Mouse (Mus musculus): ENCODE results near the gene Def6.

- no peak for TF ChIP-seq POLR2A (IDR thresholded peaks at IDR 0.05; ENCODE audit: borderline replicate concordance, control insufficient read depth, low read depth, low read length)
- TF ChIP-seq CTCF (IDR thresholded peaks at IDR 0.05; ENCODE audit: control insufficient read depth, insufficient read depth, low read length), result no peak
Measured at GRCm38 (mm10) chr17:28197646-28198045, 9.9 kb upstream of the Def6 start.
